Mouse (Mus musculus): ENCODE measurements around the gene Tnpo1. TPM values are rescaled to one million over a fixed set of nuclear protein-coding genes. Genes with fewer than 3 reads are reported as not detected.
"Not testable (repeated sequence)": the region's sequence is repeated elsewhere in the genome, so short reads cannot be mapped to it uniquely, and the experiment has no call there.

The Tnpo1 gene
- polyA plus RNA-seq, 1 experiment from 2014 or later = 62.6 TPM

DNA sequence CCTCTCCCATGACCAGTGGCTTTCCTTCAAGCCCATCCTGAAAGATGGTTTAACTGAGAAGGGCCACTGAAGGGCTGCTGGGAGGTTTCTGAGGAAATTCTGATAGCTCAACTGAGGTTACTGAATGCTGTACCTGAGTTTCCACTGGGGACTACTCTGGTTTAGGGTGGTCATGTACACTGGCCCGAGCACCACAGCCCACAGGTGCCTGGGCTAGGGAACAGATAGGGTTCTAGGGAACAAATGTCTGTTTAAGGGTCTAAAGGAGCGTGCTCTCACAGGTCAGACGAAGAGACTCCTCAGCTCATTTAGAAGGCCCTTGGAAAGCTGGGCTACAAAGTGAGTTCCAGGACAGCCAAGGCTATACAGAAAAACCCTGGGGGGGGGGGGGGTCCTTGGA, 91.5 kb downstream of the Tnpo1 start:
- no peak for ATAC-seq
- no peaks in the 10 kb centered on the region for H3K4me1 ChIP-seq
- H3K4me3 ChIP-seq = no peak overlapping the region
- H3K9me3 ChIP-seq (replicated peaks) = no peaks in the 10 kb centered on the region
- H3K36me3 ChIP-seq (ENCODE audit: poor library complexity, severe bottlenecking) = peaks cover 23% of the 10 kb centered on the region
- H3K27me3 ChIP-seq = no peaks in the 10 kb centered on the region
- no peak overlapping the region for H3K27ac ChIP-seq
- no peak overlapping the region for H3K4me2 ChIP-seq
- no peak overlapping the region for H3K9ac ChIP-seq
- WGBS = 84% methylated on average over 3 of the region's 3 CpGs

DNA sequence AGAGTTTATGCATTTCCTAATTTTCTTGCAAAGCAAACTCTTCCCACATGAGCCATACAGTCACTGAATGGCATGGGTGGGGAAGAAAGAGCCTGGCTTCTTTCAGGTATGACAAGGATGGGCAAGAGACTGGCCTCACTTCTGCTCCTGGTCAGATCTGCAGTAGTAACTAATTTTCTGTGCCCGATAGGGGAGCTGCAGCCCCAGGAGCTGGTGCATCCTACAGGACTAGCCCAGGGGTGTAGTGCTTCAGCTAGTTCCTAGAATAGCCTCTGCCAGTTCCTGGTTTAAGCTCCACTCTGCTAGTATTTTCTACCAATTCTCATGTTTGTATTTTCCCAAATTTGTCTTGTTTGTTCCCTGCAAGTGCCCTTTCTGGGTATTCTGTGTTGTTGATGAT, 92.0 kb downstream of the Tnpo1 start:
- Histone ChIP-seq H3K4me3 (no peak overlapping the region), H3K4me2 (no peak overlapping the region), H3K27ac (no peak overlapping the region), H3K27me3 (no peaks in the 10 kb centered on the region), H3K4me1 (no peaks in the 10 kb centered on the region), H3K9ac (no peak overlapping the region), H3K9me3 (replicated peaks) (no peaks in the 10 kb centered on the region), H3K36me3 (ENCODE audit: poor library complexity, severe bottlenecking) (peaks cover 19% of the 10 kb centered on the region)
- no peak; the same call in 1 of the 2 replicates for ATAC-seq
- WGBS = 59% methylated on average over 1 of the region's 1 CpGs

DNA sequence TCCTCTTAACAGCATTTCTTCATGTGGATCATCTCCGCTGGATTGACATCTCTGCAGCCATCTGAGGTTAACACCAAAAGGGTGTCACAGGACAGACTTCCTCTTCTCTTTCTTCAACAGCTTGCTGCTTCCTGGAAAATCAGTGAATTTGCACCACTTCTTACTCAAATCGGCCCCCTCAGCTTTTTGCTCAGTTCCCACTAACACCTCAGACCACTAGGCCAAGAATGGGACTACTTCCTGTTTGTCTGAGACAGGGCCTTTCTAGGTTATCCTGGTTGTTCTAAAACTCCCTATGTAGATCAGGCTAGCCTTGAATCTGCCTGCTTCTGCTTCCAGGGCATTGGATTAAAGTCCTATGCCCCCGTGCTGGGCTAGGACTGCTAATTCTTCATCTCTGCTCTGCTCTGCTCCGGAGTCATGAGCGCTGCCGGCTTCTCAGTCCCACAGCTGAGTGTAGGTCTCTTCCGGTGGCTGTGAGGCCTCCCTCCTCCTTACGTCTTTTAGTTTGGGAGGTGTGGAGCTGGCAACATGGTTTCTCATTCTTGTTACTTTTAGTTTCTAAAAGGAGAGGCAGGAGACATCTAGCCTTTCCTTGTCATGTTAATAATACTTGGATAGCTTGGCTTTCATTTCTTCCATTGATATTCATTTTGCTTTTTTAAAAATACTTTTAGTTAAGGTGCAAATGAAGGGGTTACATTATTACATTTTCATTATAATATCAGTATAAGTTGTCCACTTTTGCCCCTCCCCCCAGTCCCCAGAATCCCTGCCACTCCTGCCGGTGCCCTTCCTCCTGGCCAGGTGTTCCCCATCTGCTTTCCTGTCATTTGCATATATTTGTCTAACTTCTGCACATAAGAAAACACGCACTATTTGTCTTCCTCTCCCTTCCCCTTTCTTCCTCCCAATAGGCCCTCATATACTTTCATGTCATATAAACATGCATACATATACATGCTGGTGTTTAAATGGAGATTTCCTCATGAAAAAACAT, 93.4 kb downstream of the Tnpo1 start:
- 83% methylated on average over 10 of the region's 10 CpGs for WGBS
- Histone ChIP-seq H3K9ac (no peak overlapping the region), H3K4me2 (no peak overlapping the region), H3K36me3 (ENCODE audit: poor library complexity, severe bottlenecking) (peaks cover 14% of the 10 kb centered on the region), H3K27ac (no peak overlapping the region; the same call in 1 of the 2 replicates), H3K4me3 (no peak overlapping the region), H3K4me1 (no peaks in the 10 kb centered on the region), H3K27me3 (no peaks in the 10 kb centered on the region), H3K9me3 (replicated peaks) (no peaks in the 10 kb centered on the region)
- ATAC-seq = no peak

DNA sequence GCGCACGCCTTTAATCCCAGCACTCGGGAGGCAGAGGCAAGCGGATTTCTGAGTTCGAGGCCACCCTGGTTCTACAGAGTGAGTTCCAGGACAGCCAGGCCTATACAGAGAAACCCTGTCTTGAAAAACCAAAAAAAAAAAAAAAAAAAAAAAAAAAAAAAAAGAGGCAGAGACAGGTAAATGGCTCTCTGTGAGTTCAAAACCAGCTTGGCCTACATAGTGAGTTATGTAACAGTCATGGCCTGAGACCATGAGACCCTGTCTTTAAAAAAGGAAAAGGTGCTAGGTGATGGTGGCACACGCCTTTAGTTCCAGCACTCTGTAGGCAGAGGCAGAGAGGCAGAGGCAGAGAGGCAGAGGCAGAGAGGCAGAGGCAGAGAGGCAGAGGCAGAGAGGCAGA, 97.2 kb downstream of the Tnpo1 start:
- ATAC-seq; H3K4me3 ChIP-seq; H3K4me1 ChIP-seq; H3K27me3 ChIP-seq; H3K36me3 ChIP-seq (ENCODE audit: poor library complexity, severe bottlenecking); H3K9me3 ChIP-seq (replicated peaks); H3K9ac ChIP-seq; H3K4me2 ChIP-seq; H3K27ac ChIP-seq: not testable (repeated sequence)
- whole genome bisulfite sequencing = 98% methylated on average over 6 of the region's 6 CpGs

DNA sequence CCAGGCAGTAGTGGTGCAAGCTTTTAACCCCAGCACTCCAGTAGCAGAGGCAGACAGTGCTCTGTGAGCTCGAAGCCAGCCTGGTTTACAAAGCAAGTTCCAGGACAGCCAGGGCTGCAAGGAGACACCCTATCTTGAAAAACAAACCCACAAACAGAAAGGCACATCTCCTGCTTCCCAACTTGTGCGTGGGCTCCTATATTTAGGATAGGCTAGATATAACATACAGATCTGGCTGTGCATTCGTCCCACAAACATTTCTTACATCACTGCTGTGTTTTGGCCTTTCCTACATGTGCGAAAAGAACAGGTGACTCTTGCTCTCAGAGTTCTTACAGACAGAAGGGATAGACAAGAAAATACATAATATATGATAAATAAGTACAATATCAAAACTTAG, 100.6 kb downstream of the Tnpo1 start:
- Histone ChIP-seq H3K27me3 (no peaks in the 10 kb centered on the region), H3K4me1 (no peaks in the 10 kb centered on the region), H3K36me3 (ENCODE audit: poor library complexity, severe bottlenecking) (no peaks in the 10 kb centered on the region), H3K4me3 (no peak overlapping the region), H3K27ac (no peak overlapping the region), H3K9me3 (replicated peaks) (no peaks in the 10 kb centered on the region), H3K4me2 (no peak overlapping the region), H3K9ac (no peak overlapping the region)
- no peak for ATAC-seq
- WGBS = 93% methylated on average over 4 of the region's 4 CpGs

DNA sequence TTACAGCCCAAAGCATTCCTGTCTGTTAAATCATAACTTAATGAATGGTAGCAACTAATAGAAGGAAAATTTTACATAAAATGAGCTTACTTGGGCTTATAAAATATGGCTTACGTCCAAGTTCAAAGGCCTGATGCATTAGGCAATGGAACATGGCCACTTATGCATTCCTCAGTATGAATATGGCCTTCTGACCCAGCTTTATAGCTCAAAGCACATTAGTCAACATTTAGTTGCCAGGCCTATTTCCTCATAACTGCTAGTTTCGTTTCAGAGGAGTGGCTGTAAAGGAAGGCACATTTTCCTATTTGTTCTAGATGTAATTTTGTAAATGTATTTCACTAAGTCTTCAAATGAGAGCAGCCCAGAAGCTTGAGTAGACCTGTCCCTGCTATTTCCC, 107.1 kb downstream of the Tnpo1 start:
- Histone ChIP-seq H3K36me3 (ENCODE audit: poor library complexity, severe bottlenecking) (no peaks in the 10 kb centered on the region), H3K27ac (no peak overlapping the region), H3K9me3 (replicated peaks) (no peaks in the 10 kb centered on the region), H3K4me2 (no peak overlapping the region), H3K4me1 (0 out of 2 replicates have a peak, but pooled peaks cover 5% of the 10 kb centered on the region), H3K27me3 (no peaks in the 10 kb centered on the region), H3K9ac (no peak overlapping the region), H3K4me3 (no peak overlapping the region)
- no peak for ATAC-seq
- 82% methylated on average over 2 of the region's 2 CpGs for WGBS

DNA sequence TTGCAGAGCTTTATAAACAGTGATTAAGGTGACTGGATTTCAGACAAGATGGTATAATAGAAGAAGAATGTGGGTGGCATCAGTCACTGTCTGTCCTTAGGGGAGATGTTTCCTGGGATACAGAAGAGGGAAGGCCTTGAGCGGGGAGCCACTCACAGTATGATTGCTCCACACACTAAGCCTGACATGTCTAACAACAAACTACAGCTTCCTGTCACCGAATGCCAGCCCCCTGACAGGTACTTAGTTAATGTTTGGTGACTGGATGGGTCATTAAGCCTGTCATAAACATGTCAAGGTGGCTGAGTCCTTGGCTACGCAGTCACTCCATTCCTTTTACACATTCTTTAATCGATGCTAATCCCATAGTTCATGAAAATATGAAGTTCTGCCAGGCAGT, 108.0 kb downstream of the Tnpo1 start:
- ATAC-seq = no peak
- H3K9me3 ChIP-seq (replicated peaks) = no peaks in the 10 kb centered on the region
- no peak overlapping the region for H3K9ac ChIP-seq
- no peaks in the 10 kb centered on the region for H3K36me3 ChIP-seq (ENCODE audit: poor library complexity, severe bottlenecking)
- no peaks in the 10 kb centered on the region for H3K27me3 ChIP-seq
- no peak overlapping the region for H3K27ac ChIP-seq
- WGBS = 85% methylated on average over 4 of the region's 4 CpGs
- H3K4me2 ChIP-seq = no peak overlapping the region
- peaks cover 9% of the 10 kb centered on the region for H3K4me1 ChIP-seq
- H3K4me3 ChIP-seq = no peak overlapping the region

DNA sequence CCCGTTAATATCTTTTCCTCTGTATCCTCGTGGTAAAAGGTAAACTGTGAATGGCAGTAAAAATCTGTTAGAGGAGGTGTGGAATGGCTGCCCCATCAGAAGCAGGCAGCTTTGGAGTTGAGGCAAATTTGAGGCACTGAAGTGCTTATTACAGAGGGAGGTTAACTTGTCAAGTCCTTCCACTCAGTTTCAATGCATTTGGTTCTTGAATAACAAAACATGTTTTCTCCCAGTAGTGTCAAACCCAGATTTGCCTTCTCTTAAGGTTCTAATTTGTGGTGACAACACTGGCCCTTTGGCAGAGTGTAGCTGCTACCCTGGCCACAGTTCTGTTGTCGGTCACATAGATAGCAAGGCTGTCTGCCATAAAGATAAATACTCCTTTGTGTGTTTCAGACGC, 108.4 kb downstream of the Tnpo1 start:
- Histone ChIP-seq H3K27me3 (no peaks in the 10 kb centered on the region), H3K4me1 (peaks cover 12% of the 10 kb centered on the region), H3K9me3 (replicated peaks) (no peaks in the 10 kb centered on the region), H3K4me2 (no peak overlapping the region), H3K4me3 (no peak overlapping the region), H3K27ac (no peak overlapping the region), H3K36me3 (ENCODE audit: poor library complexity, severe bottlenecking) (no peaks in the 10 kb centered on the region), H3K9ac (no peak overlapping the region)
- no peak for ATAC-seq
- 58% methylated on average over 4 of the region's 4 CpGs for WGBS

DNA sequence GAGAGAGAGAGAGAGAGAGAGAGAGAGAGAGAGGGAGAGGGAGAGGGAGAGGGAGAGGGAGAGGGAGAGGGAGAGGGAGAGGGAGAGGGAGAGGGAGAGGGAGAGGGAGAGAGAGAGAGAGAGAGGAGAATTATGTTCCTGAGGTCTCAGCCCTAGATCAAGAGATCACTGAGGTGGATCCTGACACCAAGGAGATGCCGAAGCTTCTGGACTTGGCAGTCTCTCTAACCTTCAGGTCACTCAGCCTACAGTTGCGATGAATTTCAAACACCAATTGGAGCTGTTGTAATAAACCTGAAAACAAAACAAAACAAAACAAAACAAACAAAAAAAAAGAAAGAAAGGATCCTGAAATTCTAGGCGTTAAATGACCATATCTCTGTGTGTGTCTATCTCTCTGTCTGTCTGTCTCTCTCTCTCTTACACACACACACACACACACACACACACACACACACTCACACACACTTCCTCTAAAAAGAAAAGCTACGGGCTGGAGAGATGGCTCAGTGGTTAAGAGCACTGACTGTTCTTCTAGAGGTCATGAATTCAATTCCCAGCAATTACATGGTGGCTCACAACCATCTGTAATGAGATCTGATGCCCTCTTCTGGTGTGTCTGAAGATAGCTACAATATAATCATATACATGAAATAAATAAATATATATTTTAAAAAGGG, 109.1 kb downstream of the Tnpo1 start:
- H3K4me2 ChIP-seq; ATAC-seq; H3K27ac ChIP-seq; H3K36me3 ChIP-seq (ENCODE audit: poor library complexity, severe bottlenecking); H3K9me3 ChIP-seq (replicated peaks); H3K4me3 ChIP-seq; H3K27me3 ChIP-seq; H3K9ac ChIP-seq: not testable (repeated sequence)
- H3K4me1 ChIP-seq = peaks cover 17% of the 10 kb centered on the region
- WGBS = 86% methylated on average over 4 of the region's 4 CpGs

DNA sequence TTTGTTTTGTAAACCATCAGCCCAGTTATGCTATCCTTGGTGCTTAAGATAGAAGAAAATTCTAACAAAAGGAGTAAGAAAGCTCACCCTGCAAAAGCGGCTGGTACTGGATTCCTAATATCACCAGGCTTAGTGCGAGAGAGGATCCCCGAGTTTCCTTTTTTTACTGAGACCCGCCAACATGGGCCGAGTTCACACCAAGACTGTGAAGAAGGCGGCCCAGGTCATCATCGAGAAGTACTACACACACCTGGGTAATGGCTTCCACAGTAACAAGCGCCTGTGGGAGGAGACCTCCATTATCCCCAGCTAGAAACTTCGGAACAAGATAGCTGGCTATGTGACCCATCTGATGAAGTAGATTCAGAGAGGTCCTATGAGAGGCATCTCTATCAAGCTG, 109.6 kb downstream of the Tnpo1 start:
- ATAC-seq = no peak
- no peak overlapping the region for H3K9ac ChIP-seq
- no peaks in the 10 kb centered on the region for H3K27me3 ChIP-seq
- no peaks in the 10 kb centered on the region for H3K9me3 ChIP-seq (replicated peaks)
- no peaks in the 10 kb centered on the region for H3K36me3 ChIP-seq (ENCODE audit: poor library complexity, severe bottlenecking)
- peaks cover 17% of the 10 kb centered on the region for H3K4me1 ChIP-seq
- no peak overlapping the region for H3K4me3 ChIP-seq
- 89% methylated on average over 9 of the region's 9 CpGs for WGBS
- H3K27ac ChIP-seq = no peak overlapping the region
- H3K4me2 ChIP-seq = no peak overlapping the region

DNA sequence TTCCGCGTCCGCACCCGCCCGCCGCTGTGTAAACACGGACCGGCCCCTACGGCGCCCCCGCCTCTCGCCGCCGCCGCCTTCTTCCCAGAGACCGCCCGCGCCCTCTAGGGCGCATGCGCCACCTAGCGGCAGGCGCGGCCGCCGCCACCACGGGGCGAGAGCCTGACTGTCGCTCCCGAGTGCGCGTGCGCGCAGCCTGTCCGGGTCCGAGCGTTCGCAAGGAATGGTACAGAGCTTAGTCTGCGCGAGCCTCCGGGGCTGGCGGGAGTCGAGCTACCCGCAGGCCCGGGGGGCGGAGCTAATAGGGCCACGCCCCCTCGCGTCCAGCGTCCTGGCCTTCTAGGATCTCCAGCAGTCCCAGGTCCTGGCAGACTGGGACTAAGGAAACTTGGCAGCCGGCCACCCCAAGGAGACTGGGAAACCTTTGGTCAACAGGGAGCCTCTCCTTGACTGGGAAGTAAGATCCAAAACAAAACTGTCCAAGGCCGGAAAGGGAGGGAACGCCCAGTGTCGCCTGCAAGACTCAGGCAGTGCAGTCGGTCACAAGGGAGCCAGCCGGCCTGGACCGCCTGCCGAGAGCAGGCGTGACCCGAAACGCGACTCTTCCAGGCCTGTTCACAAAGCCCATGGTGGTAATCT, 110.9 kb downstream of the Tnpo1 start, which contains the start of gene Fcho2:
Gene Fcho2 (minus strand): TSS at position 303 of the 639 bp plus-strand sequence.
- Histone ChIP-seq H3K27me3 (no peaks in the 10 kb centered on the region), H3K4me2 (peak within 1 kb of the TSS; percentile 66), H3K9me3 (replicated peaks) (no peaks in the 10 kb centered on the region), H3K27ac (peak within 1 kb of the TSS; percentile 90), H3K4me3 (peak within 1 kb of the TSS; percentile 96), H3K9ac (peak within 1 kb of the TSS; percentile 97), H3K36me3 (ENCODE audit: poor library complexity, severe bottlenecking) (no peaks in the 10 kb centered on the region), H3K4me1 (peaks cover 17% of the 10 kb centered on the region)
- WGBS = 1% methylated on average over 38 of the region's 61 CpGs
- ATAC-seq = peak; percentile 97
